Mouse (Mus musculus) regulatory T cell (primary cell): ENCODE data around the gene Trim17.
"Not testable (repeated sequence)": the region's sequence is repeated elsewhere in the genome, so short reads cannot be mapped to it uniquely, and the experiment has no call there.

ENCODE experiments used
- in situ Hi-C: fragments of 300-600 bp; cut with MboI, MseI; formaldehyde crosslinking; loops from one replicate; pipeline ENCODE4 v1.15.1; 2025; ENCODE audit warnings: high pct_unique_total_duplicates

Gene Trim17

DNA sequence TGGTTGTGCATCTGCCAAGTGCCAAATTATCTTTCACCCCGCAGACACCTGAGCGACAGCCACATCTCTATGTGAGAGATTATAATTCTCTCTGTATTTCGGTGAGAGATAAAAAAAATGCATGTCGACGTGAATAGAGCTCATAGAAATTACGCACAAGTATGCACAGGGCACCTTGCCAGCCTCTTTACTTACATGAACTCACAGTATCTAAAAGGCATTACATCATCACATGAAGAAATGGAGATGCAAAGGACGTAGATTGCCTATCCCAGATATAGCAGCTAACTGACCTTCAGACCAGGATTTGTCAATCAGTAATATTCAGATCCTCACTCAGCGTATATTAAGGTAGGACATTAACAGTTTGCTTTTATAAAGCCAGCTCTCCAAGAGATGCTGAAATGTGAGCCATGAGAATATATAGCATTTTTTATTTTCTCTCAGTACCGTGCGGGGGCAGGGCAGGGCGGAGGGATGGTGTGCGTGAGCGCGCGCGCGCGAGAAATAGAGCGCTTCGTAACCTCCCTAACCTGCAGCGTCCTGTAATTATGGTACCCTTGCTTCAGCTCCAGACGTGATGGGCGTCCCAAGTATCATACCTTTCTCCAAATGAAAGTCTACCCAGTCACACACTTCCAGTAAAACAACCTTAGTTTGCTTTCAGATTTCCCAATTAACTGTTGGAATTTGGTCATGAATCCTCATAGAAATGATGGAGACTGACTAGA is 6.5 kb upstream of the Trim17 start:
- in situ Hi-C loops, result no loop called here

DNA sequence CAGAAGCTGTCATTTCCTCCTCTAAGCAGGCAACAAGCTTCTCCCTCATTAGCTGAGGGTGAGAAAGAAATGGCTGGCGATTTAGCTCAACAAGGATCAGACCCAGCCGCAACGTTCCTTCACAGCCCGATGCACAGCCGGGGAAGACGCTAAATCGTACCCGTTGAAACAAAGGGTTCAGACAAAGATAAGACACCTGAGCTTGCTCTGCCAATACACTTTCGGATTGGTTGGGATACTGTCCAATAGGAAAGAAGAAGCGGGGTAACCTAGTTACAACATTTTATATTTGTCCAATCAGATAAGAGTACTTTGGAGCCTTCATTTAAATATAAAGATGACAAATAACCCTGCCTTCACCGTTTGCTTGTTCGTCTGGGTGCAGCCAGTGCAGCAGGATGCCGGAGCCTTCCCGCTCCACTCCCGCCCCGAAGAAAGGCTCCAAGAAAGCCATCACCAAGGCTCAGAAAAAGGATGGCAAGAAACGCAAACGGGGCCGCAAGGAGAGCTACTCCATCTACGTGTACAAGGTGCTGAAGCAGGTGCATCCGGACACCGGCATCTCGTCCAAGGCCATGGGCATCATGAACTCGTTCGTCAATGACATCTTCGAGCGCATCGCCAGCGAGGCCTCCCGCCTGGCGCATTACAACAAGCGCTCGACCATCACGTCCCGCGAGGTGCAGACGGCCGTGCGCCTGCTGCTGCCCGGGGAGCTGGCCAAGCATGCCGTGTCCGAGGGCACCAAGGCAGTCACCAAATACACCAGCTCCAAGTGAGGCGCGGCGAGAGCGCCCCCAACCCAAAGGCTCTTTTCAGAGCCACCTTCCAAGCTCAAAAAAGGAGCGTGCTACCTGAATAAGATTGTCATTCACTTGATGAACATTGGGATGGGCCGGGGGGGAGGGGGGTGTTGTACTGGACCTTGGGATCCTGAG is 5.7 kb upstream of the Trim17 start, which contains the start of gene Hist3h2ba:
Hist3h2ba (plus strand) TSS at position 379 of the 938 bp plus-strand sequence.
- in situ Hi-C loops, result no loop called here

DNA sequence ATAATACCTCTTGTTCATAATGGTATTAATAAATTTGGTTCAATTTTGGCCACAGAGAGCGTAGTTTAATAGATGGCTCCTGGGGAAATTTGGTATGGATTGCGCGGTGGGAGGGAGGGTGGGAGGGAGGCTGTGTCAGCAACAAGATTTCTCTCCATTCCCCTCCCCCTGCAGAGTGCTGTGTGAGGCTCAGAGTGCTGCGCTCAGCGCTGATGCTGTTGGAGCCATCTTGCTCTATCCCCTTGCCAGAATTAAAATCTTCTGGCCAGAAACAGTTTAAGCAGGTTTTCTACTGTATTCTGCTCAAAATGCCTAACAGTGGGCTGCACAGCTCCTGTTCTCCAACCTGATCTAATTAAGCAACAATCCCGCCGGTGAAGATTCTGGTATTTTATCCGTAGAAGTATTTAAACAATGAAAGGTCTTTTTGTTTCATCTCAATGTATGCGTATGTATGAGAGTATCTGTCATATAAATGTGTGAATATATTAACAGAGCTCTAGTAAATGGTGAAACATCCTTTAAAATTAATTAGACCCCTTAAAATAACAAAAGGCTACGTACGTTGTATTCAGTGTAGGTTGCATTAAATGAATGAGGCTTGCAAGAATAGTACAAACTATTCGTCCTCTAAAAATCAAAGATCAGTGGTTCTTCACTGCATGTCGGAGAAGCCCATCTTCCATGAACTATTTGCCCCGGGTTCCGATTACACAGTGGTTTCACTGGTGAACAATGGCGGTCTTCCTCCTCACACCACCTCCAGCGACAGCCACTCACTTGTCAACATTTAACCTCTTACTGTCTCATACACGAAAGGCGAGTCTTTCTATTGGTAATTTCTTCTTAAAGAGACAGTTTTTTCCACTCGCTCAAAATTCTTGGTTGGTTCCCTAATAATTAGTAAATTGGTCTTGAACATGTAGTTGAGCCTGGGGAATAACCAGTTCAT is 4.7 kb upstream of the Trim17 start:
- in situ Hi-C loops, result no loop called here

DNA sequence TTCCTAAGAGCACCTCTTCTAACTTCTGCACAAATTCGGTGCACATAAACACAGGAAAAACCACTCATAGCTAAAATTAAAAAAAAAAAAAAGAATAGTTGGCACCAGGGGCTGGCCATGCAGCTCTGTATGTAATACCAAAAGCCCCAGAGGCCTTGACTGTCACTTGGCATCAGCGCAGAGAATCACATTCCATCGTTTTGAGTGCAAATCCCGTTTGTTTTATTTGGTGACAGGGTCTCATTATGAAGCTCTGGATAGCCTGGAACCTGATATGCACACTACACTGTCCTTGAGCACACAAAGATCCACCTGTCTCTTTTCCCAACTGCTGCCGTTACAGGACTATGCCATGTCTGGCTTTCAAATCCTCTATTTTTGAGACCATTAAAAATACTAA is 3.3 kb upstream of the Trim17 start:
- in situ Hi-C loops, result no loop called here

DNA sequence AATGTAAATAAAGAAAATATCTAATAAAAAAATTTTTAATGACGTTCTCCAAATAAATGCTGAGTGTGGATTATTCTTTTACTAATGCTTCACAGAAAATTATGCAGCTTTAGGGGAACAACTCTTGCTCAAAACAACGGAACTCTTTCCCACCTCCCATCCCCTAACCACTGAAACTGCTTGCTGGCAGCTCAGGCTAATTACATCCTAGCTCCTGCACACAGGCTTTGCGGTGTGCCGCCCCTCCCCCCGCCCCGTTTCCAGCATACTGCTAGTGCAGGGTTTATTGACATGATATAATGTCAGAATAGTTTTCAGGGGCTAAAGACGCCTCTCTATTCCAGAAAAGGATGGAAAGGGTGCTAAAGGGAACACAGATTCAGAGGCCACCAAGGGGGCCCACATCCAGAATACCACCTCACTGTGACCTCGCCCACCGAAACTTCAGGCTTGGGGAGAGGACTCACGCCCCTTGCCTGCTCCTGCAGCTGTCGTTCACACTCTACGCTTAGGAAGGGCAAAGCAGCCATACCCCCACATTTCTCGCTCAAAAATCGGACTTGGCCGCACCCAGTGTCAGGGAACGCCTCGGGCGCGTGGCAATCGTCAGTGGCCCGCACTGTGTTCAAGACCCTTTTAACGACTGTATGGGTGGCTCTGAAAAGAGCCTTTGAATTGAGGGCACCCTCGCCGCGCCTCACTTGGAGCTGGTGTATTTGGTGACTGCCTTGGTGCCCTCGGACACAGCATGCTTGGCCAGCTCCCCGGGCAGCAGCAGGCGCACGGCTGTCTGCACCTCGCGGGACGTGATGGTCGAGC is 925 bp upstream of the Trim17 start:
- in situ Hi-C loops, result no loop called here

DNA sequence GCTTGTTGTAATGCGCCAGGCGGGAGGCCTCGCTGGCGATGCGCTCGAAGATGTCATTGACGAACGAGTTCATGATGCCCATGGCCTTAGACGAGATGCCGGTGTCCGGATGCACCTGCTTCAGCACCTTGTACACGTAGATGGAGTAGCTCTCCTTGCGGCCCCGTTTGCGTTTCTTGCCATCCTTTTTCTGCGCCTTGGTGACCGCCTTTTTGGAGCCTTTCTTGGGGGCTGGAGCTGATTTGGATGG is 390 bp upstream of the Trim17 start:
- in situ Hi-C loops, result not testable (repeated sequence)

DNA sequence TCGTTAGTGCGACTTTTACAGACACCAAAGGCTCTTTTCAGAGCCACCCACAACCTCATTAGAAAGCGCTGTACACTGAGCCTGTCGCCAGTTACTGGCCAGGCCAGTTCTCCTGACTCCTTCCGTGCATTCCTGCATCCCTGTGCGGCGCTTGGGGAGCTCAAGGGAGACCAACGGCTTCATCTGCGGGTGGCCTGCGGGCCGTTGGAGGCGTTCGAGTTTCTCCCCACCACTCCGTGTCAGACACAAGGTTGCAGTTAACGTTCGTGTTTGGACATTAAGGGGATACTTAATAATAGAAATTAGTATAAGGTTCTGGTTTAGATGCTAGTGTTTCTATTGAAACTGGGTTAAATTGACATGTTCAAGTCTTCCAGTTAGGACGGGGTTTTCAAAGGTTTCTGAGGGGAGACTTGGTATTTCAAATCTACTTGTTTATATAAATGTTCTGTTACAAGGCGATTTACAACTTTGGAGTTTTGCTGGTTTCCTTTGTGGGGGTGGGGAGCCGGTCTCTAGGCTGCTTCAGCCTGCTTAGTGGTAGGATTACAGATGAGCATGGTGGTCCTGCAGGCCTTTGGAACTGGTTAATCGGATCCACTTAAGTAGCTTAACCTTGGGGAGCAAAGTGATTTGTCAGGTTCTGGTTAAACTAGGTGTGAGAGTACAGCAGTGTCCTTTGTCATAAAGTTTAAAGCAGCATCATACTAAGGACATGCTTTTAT is 820 bp downstream of the Trim17 start:
- in situ Hi-C loops, result no loop called here

DNA sequence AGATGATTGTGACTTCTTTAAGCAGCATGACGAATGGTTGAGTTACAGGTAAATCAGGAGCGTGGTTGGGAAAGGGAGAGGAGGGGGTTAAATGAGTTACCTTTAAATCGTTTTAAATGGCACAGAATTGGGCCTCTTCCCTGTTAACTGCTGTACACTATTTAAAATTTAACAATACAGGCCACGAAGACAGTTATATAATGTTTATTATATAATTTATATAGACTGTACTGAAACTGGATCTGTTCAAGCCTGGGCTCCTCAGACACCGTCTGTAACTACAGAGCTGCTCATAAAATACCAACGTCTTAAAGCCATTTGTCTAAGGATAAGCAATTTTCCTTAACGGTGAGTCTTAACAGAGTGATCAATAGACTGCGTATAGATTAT is 1.4 kb downstream of the Trim17 start:
- in situ Hi-C loops, result no loop called here

DNA sequence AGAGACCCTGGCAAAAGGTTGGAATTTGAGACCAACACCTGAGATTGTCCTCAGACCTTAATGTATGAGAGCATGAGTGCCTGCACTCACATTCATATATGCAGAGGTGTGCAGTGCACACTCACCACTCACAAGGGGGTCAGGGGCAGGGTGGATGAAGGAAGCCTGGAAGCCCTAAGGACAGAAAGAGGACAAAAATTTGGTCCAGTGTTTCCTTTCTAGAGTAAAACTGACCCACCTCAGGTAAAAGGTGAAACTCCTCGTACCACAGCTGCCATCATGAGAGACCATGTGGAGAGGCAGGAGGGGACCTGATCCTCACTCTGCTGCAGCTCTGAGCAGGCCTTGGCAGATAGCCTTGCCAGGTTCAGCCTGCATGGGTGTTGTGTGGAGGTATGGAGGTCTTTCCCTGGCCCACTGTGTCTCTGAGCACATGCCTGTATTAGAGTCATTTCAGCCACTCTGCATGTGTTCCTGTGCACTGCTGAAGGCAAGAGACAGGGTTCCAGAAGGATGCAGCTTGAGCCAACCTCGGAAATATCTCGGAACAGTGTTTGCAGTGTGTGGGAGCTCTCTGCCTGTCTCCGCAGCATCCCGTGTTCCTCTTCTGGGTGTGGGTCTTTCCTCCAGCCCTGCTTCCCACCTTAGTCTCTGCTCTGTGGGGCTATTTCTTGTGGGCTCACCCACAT is 2.9 kb downstream of the Trim17 start:
- in situ Hi-C loops, result no loop called here

DNA sequence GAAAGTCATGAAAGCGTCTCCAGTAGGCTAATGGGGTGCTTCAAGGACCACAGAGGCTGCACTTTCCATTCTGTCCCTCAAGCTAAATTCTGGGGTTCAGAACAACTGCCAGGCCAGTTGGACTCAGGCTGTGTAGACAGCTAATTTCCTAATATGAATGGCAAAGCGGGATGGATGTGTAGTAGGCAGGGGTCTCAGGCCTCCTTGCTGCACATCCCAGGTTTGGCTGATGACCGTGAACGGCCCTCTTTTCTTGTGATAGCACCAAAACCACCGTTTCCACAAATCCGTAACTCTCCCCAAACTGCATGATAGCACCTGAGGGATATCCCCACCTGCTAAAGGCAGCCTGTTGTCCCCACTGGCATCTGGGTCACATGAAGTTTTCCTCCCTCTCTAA is 4.1 kb downstream of the Trim17 start:
- in situ Hi-C loops, result no loop called here

DNA sequence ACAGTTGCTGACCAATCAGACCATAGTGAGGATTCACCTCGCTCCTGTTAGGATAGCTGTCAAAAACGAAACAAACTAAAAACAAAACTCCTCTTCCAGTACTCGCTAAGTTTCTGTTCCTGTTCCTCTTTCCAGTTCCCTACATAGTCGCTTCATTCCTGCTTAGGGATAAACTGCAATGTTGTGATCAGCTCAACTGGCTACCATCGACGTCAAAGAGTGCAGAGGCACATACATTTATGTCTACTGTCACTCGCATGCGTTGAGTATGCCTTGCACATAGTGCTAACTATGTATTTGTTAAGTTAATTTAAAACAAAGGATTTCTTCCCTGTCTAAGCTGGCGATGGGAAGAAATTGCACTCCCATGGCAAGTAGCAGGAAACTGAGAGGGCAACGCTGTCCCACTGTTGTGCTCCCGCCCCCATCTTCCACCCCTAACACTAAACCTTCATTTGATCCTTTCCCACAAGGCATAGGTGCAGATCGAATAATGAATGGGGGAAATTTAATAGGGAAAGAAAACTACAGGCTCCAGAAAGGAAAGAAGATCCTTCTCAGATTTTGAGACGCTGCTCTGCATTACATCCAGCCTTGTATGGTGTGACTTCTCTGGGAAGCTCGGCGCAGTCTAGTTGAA is 4.8 kb downstream of the Trim17 start:
- in situ Hi-C loops, result no loop called here

DNA sequence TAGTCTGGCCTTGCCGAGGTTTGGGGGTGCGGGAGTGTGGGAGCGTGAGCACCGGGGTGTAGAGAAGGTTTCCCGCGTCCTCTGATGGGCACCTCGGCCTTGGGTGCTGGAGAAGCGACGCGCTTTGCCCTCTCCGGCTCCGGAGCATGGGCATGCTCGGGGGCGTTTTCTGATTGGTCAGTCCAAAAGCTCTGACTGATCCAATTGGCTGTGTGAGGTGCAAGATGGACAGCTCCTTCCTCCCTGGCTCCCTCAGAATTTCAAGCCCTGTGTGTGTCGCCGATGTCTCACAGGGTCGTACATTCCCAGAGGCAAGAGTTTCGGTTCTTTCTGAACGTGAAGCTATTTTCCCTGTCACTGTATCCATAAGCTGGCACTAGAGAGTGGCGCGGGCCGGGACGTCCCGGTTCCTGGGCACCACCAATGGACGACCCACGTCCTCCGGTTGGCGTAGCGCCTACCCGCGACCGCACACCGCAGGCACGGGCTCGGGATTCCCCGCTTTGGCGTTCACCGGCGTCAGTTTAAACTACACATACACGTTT is 5.5 kb downstream of the Trim17 start:
- in situ Hi-C loops, result no loop called here

DNA sequence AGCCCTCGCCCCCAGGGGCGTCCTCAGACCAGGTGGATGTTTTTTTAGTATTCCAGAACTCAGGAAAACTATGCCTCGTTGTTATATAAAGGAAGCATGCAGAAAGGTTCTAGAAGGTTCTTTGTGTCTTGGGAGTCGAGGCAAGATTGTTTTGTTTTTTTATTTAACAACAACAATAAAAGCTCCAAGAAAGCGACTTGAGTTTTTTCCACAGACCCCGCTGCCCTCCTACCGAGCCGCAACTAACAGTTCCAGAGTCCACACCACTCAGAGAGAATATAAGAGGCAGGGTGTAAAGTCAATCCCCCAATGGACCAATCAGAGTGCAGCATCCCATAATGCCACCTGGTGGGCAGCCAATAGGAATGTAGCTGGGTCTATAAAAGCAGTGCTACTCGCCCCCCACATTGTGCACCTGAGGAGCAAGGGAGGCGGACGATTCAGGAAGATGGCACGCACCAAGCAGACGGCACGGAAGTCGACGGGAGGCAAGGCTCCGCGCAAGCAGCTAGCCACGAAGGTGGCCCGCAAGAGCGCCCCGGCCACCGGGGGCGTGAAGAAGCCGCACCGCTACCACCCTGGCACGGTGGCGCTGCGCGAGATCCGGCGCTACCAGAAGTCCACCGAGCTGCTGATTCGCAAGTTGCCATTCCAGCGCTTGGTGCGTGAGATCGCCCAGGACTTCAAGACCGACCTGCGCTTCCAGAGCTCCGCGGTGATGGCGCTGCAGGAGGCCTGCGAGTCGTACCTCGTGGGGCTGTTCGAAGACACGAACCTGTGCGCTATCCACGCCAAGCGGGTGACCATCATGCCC is 7.1 kb downstream of the Trim17 start:
- in situ Hi-C loops, result no loop called here

DNA sequence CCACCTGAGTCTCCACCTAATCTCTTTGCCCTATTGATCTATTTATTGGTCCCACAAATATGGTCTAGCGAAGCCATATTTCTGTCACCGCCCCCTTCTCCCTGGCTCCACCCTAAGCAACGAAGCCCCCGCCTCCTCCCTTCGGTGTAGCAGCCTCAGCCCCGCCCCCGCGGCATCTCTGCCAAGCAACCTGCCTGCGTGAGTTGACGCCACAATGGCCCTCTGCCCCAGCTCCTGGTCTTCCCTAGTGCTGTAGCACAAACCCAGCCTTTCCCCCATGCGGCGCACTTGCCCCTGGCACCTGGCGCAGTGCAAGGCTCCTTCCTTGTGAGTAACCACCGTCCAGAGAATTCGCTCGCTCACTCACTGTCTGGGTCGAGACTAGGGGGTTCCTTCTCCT is 9.1 kb downstream of the Trim17 start:
- in situ Hi-C loops, result no loop called here

DNA sequence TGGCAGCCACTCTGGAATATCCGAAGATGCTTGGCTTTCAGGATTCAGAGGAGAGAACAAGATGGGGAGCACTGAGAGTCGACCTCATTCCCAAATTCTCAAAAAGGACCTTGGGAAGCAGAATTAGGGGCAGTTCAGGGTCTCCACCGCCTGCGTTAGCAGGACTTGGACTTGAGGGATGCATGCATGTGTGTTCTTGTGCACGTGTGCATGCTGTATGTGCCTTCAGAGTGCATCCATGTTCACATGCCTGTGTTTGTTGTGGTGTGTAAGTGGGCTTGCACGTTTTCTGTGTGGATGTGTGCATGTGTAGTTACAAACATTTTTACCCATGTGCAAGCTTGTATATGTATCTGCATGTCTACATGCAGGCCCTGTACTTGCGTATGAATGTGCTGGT is 9.7 kb downstream of the Trim17 start:
- in situ Hi-C loops, result no loop called here

DNA sequence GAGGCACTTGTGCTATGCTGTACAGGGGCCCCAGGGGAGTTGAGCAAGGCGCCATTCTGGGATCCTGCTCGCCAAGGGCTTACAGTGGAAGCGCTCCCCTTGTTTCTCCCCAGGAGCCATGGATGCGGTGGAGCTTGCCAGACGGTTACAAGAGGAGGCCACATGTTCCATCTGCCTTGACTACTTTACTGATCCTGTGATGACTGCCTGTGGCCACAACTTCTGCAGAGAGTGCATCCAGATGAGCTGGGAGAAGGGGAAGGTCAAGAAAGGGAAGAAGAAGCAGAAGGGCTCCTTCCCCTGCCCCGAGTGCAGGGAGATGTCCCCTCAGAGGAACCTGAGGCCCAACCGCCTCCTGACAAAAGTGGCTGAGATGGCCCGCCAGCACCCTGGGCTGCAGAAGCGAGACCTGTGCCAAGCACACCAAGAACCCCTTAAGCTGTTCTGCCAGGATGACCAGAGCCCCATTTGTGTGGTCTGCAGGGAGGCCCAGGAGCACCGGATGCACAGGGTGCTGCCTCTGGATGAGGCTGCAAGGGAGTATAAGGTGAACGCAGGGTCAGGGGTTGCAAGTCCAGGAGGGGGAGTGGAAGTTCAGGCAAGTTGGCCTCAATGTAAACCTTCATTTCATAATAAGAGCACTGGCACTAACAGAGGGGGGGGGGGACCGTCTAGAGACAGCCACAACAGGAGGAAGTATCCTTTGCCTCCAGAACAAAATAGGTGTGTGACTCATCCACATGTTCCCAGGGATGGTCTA is 10.7 kb downstream of the Trim17 start:
- in situ Hi-C loops, result no loop called here

DNA sequence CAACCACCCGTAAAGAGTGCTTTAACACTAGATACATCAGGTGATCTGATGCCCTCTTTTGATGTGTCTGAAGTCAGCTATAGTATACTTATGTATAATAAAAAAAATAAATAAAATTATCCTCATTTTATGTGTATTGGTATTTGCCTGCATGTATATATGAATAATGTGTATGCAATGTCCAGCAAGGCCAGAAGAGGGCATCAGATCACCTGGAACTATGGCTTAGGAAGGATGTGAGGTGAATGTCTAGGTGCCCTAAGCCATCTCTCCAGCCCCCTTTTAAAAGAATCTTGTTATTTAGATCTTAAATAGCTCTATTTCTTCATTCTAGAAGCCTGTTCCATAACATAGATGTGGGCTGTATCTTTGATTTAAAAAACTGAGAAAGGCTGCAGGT is 12.9 kb downstream of the Trim17 start:
- in situ Hi-C loops, result no loop called here

DNA sequence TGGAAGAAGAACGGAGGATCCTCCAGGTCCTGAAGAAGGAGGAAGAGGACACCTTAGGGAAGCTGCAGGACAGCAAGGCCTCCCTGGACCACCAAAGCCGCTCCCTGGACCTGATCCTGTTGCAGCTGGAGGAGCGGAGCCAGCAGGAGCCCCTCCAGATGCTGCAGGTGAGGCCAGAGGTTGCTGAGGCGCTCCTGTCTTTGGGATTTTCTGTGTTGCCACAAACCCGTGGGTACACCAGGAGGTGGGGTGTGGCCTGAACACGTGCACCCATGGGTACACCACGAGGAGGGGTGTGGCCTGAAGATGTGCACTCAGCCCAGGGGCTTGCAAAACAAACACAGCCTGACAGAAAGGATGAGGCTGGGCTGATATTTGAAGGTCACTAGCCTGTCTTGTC is 14.1 kb downstream of the Trim17 start:
- in situ Hi-C loops, result no loop called here
